Mouse (Mus musculus): Measurements from ENCODE around the gene Alg9.

DNA sequence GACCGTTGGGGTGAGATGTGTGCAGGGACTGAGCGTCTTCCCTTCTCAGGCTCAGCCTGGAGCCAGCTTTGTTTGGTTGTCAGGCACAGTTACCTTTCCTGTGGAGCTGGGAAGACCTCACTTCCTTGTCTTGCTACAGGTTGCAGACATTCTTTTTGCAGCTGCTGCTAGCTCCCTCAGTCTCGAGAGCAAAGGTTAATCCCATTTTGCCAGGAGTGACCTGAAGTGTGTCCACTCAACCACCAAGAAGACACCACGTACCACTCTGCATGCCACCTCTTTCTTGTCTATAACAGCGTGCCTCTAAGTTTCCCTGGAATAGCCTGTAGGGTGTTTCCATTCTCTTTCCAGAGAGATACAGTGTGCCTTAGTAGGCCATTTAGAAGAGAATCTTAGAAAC, 74.0 kb downstream of the Alg9 start:
- TF ChIP-seq CTCF (IDR thresholded peaks at IDR 0.05; ENCODE audit: control insufficient read depth, insufficient read depth, low read length) (no peak), POLR2A (IDR thresholded peaks at IDR 0.05; ENCODE audit: borderline replicate concordance, control insufficient read depth, low read depth, low read length) (no peak)
